ENCODE assay signal across 28 mouse cellular contexts in genomic region chr5:91027164-91027563, GRCm38 (mm10). TPM values are rescaled to one million over a fixed set of nuclear protein-coding genes. Genes with fewer than 3 reads are reported as not detected.
"Had no signal": no experiment of that assay in that cellular context is flagged by ENCODE, and none has a peak within 500 bp of the region (broad histone marks: within the 10 kb centered on the region; RNA-seq: fewer than 3 reads in every experiment).

Gene Epgn, plus strand, starts transcription at chr5:91027464.

- H3K9me3 ChIP-seq: embryonic facial prominence, embryonic 12.5 days; embryonic facial prominence, embryonic 13.5 days; embryonic facial prominence, embryonic 15.5 days; forebrain, embryonic 10.5 days; forebrain, embryonic 12.5 days; forebrain, embryonic 13.5 days; forebrain, embryonic 15.5 days had no signal

- ATAC-seq: forebrain, embryonic 13.5 days; forebrain, embryonic 14.5 days; forebrain, embryonic 15.5 days; forebrain, embryonic 16.5 days; forebrain, postnatal 0 days had no signal

- H3K36me3 ChIP-seq: embryonic facial prominence, embryonic 12.5 days; embryonic facial prominence, embryonic 13.5 days; embryonic facial prominence, embryonic 15.5 days; forebrain, embryonic 10.5 days; forebrain, embryonic 12.5 days; forebrain, embryonic 15.5 days had no signal

- DNase-seq: cerebellum, adult 2 months; cerebellum, adult 8-10 months; cerebellum, adult 9-10 months; cerebellum, adult 9-11 months; cerebellum, postnatal 10 days; cerebellum, postnatal 14 days; cerebellum, postnatal 25 days; cerebellum, postnatal 36 days; embryo, embryonic 11 days; forebrain, postnatal 0 days; gastrocnemius, adult 2 months; gastrocnemius, postnatal 10 days; gastrocnemius, postnatal 14 days; gastrocnemius, postnatal 25 days; gastrocnemius, postnatal 36 days; heart, adult 11 months; heart, adult 18-20 months; heart, adult 2 months had no signal

- H3K9ac ChIP-seq: embryonic facial prominence, embryonic 12.5 days; embryonic facial prominence, embryonic 13.5 days; embryonic facial prominence, embryonic 15.5 days; forebrain, embryonic 12.5 days; forebrain, embryonic 13.5 days; forebrain, embryonic 15.5 days; forebrain, postnatal 0 days had no signal

- H3K4me3 ChIP-seq: embryonic facial prominence, embryonic 12.5 days; embryonic facial prominence, embryonic 13.5 days; embryonic facial prominence, embryonic 15.5 days; erythroblast, embryonic 14.5 days; forebrain, embryonic 10.5 days; forebrain, embryonic 12.5 days; forebrain, embryonic 13.5 days; forebrain, embryonic 15.5 days; gastrocnemius, adult 2 months; heart, adult 2 months had no signal

- H3K4me2 ChIP-seq: embryonic facial prominence, embryonic 12.5 days; embryonic facial prominence, embryonic 13.5 days; embryonic facial prominence, embryonic 15.5 days; forebrain, embryonic 12.5 days; forebrain, embryonic 13.5 days; forebrain, embryonic 15.5 days had no signal

- H3K27ac ChIP-seq: embryonic facial prominence, embryonic 12.5 days; embryonic facial prominence, embryonic 13.5 days; embryonic facial prominence, embryonic 15.5 days; forebrain, embryonic 10.5 days; forebrain, embryonic 12.5 days; forebrain, embryonic 13.5 days; forebrain, embryonic 15.5 days; gastrocnemius, adult 2 months; heart, adult 2 months had no signal

- H3K27me3 ChIP-seq: embryonic facial prominence, embryonic 12.5 days; embryonic facial prominence, embryonic 13.5 days; embryonic facial prominence, embryonic 15.5 days; forebrain, embryonic 12.5 days; forebrain, embryonic 13.5 days; forebrain, embryonic 15.5 days had no signal

- H3K4me1 ChIP-seq: embryonic facial prominence, embryonic 12.5 days; embryonic facial prominence, embryonic 13.5 days; embryonic facial prominence, embryonic 15.5 days; forebrain, embryonic 10.5 days; forebrain, embryonic 12.5 days; forebrain, embryonic 13.5 days; forebrain, embryonic 15.5 days had no signal

RNA-seq across cellular contexts. Expression of gene Epgn, which starts in this region (rescaled TPM):
- polyA plus RNA-seq: erythroblast, embryonic 14.5 days; forebrain, embryonic 16.5 days had no signal
